Mouse (Mus musculus) kidney, adult 9 months (tissue): ENCODE measurements around the gene Olfr995.

ENCODE experiments used
- DNase-seq: peaks from one replicate; pipeline ENCODE4 v3.0.0; 2022

Olfr995 gene

DNA sequence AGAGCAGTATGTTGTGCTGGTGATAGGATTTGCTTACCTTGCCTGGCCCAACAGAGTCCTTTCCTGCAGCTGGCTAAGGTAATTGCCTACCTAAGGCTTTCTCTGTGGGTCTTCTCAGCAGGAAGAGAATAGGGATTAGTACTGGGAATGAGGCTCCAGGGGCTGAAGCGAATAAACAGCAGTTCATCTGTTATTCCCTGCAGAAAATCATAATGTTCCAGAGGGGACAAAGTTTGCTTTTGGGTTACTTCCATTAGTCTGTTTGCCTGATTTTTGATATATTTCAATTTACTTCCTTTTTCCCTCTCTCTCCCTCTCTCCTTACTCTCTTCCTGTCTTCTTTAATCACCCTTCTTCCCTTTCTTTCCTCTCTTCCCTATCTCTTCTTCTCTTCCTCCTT is at the start of gene Olfr995:
Gene Olfr995, minus strand, starts transcription at position 101 of the 400 bp plus-strand sequence.
- no peak for DNase-seq

DNA sequence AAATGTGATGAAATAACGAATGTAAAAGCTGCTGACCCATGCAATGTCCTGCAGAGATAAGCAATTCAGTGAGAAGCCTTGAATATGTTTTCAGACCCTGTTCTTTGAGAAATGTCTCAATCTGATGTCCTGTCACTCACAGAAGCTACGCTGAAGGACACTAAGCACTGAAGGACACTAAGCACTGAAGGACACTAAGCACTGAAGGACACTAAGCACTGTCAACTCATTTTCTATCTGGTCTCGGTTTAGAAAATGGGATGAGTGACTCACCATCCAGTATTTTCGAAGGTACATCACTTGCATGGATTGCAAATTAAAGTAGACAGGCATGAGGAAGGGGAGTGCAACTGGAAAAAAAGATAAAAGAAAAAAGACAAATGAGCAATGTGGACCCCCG is 47.0 kb upstream of the Olfr995 start:
- DNase-seq = no peak

DNA sequence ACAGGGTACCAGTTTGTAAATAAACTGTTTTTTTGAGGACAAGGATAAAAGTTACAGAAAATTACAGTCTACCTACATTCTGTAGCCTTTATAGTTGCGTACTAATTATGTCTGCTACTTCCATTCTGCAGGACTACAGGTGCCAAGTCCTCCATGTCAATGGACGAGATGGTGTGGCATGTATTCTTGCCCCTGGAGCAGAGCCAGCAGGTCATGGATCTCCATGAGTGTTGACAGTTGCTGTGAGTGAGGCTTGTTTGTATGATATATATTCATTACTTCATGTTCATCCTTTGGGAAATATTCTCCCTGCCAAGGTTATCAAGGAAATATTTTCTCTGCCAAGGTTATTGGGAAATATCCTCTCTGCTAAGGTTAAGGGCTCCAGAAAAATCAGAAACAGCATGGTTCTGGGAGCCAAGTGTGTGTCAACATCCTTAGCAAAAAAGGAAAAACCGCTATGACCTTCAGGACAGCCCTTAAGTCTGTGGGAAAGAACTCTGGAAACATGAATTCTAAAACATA is 23.4 kb upstream of the Olfr995 start:
- DNase-seq = no peak

DNA sequence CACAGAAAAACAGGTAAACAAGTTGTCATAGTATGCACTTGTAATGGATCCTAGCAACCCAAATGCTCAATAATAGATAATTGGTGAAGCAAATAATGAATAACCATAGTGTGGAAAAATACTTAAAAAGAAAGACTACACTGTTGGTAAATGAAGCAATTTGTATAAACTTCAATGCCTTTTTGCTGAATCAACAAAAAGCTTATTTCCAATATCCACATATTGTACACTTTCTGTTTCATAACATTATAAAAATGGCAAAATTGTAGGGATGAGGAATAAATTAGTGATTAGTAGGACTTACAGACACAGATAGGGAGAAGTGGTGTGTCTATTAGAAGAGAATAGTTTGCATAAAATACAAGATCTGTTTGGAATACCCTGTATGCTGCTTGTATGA is 893 bp downstream of the Olfr995 start:
- DNase-seq = no peak

DNA sequence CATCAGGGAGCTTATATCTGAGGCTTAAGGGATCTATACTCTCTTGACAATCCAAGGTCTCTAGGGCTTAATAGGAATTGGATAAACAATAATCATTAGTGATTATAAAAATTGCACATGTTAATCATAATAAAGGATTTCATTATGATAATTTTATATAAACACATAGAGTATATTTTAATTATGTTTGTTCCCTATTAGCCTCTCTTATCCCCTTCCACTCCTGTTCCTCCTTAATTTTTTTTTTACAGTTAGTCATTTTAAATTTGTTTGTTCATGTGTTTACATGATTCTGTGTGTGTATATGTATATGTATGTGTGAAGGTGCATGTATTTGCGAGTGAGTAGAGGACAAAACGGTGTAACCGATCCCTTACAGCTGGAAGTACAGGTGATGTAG is 7.1 kb downstream of the Olfr995 start, which contains the start of gene Olfr994:
Gene Olfr994, minus strand, starts transcription at position 101 of the 400 bp plus-strand sequence.
- DNase-seq = no peak

DNA sequence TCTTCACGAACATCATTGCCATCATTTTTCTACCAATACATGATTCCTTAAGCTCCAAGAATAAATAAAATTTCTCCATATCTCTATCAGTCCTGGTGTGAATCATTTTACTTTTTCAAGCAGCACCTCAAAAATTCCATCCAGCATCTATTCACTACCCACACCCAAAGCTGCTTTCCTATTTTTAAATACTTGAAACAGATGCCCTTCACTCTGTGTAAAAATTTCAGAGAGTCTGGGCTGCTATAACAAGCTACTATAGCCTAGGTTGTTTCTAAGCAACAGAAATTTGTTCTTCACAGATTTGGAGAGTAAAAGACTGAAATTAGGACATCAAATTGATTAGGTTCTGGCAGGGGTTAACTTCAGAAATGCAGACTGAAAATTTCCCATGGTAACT is 17.5 kb downstream of the Olfr995 start:
- no peak for DNase-seq

DNA sequence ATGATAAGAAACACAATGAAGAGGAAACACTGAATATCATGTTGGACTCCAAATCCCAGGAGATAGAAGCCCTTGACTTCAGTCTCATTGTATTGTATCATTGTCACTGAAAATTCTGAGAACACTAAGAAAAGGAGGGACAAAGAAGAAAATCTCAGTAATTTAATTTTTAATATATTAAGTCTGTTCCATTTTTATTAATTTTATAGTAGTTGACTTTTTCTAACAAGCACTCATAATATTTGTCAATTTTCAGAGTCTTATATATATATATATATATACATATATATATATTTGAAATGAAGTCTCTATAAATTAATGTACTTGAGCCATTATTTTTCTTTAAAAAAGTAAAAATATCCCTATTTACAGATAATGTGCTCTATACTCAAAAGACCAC is 28.7 kb downstream of the Olfr995 start, which contains the start of gene Olfr993:
Gene Olfr993, minus strand, starts transcription at position 101 of the 400 bp plus-strand sequence.
- DNase-seq = no peak

DNA sequence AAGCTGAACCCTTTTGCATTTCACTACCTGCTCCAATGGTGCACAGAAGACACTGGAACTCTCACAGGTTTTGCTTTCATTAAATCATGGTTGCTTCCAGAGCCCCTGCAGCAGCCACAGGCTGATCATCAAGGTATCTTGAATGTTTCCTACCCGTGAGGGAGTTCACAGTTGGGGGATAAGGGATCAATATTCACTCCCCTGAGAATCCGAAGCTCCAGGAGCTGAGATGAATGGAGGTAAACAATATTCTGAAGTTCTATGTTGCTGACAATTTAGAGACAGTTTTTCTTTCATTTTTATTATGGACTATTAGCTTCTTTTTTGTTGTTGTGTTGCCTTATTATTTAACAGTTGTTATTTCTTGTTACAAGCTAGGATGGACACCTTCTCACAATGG is 34.1 kb downstream of the Olfr995 start, which contains the start of gene Olfr992:
Gene Olfr992, minus strand, starts transcription at position 101 of the 400 bp plus-strand sequence.
- DNase-seq = no peak
